Mouse (Mus musculus): Measurements from ENCODE around the gene 2310022B05Rik. TPM values are rescaled to one million over a fixed set of nuclear protein-coding genes. Genes with fewer than 3 reads are reported as not detected.

The 2310022B05Rik gene
- total and polyA plus RNA-seq, 2 experiments, result 3.0 to 12.0 TPM

DNA sequence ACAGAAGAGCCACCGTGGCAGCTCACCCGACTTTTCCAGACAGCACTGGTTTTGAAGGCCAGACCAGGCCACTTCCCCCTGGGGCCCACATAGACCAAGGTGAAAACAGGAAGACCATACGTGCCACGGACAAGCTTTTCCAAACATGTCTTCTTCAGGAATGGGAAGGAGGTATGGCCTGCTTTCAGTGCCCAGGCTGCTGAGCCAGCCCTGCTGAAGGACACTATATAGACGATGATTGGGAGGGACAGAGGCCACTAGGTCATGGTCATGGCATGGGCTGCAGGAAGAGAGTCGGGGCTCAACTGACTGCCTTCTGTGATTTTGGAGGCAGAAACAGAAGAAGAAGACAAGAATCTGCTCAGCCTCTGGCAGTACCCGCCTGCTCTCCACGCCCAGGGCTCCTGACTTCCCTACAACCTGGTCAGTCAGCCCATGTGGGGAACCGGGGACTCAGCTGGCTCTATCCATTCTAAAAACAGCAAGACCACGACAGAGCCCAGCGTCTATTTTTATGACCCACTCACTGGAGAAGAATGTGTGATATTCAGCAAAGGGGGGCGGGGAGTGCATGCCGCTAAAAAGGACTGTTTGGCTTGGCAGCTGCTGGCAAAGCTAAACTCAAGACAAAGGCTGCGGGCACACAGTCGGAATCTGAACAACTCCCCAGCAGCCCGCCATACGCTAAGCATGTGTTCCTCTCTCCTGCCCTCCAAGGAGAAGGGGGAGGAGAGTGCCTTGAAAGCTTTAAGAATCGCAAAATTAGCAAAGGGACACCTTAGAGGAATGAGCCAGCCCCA lies 19.4 kb downstream of the 2310022B05Rik start:
- Histone ChIP-seq H3K9ac (ENCODE audit: low read depth, low read length) (no peak overlapping the region), H3K27ac (replicated peaks; ENCODE audit: insufficient read depth, low read depth, low read length) (no peak overlapping the region), H3K4me3 (ENCODE audit: insufficient read depth, low read depth, low read length) (no peak overlapping the region), H3K79me2 (ENCODE audit: control insufficient read depth, insufficient read depth, low read length) (peaks cover 8% of the 10 kb centered on the region; the same call in 1 of the 2 replicates), H3K27me3 (ENCODE audit: control insufficient read depth, insufficient read depth, low read length) (no peaks in the 10 kb centered on the region), H3K4me1 (ENCODE audit: control insufficient read depth, insufficient read depth, low read length) (peaks cover 4% of the 10 kb centered on the region; the same call in 1 of the 2 replicates), H3K36me3 (ENCODE audit: control insufficient read depth, insufficient read depth, low read length) (peaks cover 3% of the 10 kb centered on the region; the same call in 1 of the 2 replicates)
- no peak for DNase-seq (ENCODE audit: extremely low read depth, low read depth, low spot score)
- no peak for TF ChIP-seq POLR2A (IDR thresholded peaks at IDR 0.05; ENCODE audit: extremely low read depth, insufficient read depth, low read length)
- no peak for TF ChIP-seq CTCF (IDR thresholded peaks at IDR 0.05; ENCODE audit: low read depth, low read length)
- WGBS, result 62% methylated on average over 18 of the region's 18 CpGs

DNA sequence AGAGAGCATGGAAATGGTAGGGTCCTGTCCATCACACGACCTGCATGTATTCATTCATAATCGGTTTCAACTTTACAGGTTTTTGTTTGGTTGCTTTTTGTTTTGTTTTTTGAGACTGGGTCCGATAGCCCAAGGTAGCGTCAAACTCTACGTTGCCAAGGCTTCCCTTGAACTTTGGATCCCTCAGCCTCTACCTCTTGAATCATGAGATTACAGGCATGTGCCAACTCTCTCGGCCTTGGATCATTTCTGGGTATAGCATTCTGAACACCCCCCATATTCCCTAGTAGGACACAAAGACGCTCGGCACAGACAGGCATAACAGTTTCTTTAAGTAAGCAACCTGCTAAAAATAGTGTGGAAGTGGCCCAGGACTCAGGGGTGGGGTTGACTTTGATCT lies 21.6 kb downstream of the 2310022B05Rik start:
- Histone ChIP-seq H3K9ac (ENCODE audit: low read depth, low read length) (no peak overlapping the region), H3K36me3 (ENCODE audit: control insufficient read depth, insufficient read depth, low read length) (peaks cover 11% of the 10 kb centered on the region), H3K4me1 (ENCODE audit: control insufficient read depth, insufficient read depth, low read length) (no peaks in the 10 kb centered on the region), H3K4me3 (ENCODE audit: insufficient read depth, low read depth, low read length) (no peak overlapping the region), H3K27ac (replicated peaks; ENCODE audit: insufficient read depth, low read depth, low read length) (no peak overlapping the region), H3K27me3 (ENCODE audit: control insufficient read depth, insufficient read depth, low read length) (no peaks in the 10 kb centered on the region), H3K79me2 (ENCODE audit: control insufficient read depth, insufficient read depth, low read length) (peaks cover 4% of the 10 kb centered on the region; the same call in 1 of the 2 replicates)
- WGBS, result 65% methylated on average over 8 of the region's 8 CpGs
- no peak for TF ChIP-seq POLR2A (IDR thresholded peaks at IDR 0.05; ENCODE audit: extremely low read depth, insufficient read depth, low read length)
- TF ChIP-seq CTCF (IDR thresholded peaks at IDR 0.05; ENCODE audit: low read depth, low read length), result no peak
- peak; percentile 58 for DNase-seq (ENCODE audit: extremely low read depth, low read depth, low spot score)

DNA sequence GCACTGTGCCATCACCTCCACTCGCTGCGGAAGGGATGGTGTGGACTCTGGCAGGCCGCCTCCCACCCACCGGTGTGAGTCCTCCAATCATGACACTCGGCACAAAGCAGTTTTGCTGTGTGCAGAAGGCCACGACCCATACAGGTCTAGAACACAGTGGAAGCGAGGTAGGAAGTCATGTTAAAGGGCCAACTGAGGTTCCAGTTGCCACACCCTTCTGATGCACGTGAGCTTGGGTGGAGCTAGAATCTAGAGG lies 28.0 kb downstream of the 2310022B05Rik start:
- no peaks in the 10 kb centered on the region for H3K27me3 ChIP-seq (ENCODE audit: control insufficient read depth, insufficient read depth, low read length)
- no peak overlapping the region for H3K27ac ChIP-seq (replicated peaks; ENCODE audit: insufficient read depth, low read depth, low read length)
- no peak overlapping the region for H3K4me3 ChIP-seq (ENCODE audit: insufficient read depth, low read depth, low read length)
- 38% methylated on average over 8 of the region's 8 CpGs for WGBS
- TF ChIP-seq POLR2A (IDR thresholded peaks at IDR 0.05; ENCODE audit: extremely low read depth, insufficient read depth, low read length), result no peak
- no peak for TF ChIP-seq CTCF (IDR thresholded peaks at IDR 0.05; ENCODE audit: low read depth, low read length)
- no peak overlapping the region for H3K9ac ChIP-seq (ENCODE audit: low read depth, low read length)
- H3K79me2 ChIP-seq (ENCODE audit: control insufficient read depth, insufficient read depth, low read length), result no peaks in the 10 kb centered on the region
- no peak for DNase-seq (ENCODE audit: extremely low read depth, low read depth, low spot score)
- H3K4me1 ChIP-seq (ENCODE audit: control insufficient read depth, insufficient read depth, low read length), result peaks cover 16% of the 10 kb centered on the region
- H3K36me3 ChIP-seq (ENCODE audit: control insufficient read depth, insufficient read depth, low read length), result peaks cover 11% of the 10 kb centered on the region

DNA sequence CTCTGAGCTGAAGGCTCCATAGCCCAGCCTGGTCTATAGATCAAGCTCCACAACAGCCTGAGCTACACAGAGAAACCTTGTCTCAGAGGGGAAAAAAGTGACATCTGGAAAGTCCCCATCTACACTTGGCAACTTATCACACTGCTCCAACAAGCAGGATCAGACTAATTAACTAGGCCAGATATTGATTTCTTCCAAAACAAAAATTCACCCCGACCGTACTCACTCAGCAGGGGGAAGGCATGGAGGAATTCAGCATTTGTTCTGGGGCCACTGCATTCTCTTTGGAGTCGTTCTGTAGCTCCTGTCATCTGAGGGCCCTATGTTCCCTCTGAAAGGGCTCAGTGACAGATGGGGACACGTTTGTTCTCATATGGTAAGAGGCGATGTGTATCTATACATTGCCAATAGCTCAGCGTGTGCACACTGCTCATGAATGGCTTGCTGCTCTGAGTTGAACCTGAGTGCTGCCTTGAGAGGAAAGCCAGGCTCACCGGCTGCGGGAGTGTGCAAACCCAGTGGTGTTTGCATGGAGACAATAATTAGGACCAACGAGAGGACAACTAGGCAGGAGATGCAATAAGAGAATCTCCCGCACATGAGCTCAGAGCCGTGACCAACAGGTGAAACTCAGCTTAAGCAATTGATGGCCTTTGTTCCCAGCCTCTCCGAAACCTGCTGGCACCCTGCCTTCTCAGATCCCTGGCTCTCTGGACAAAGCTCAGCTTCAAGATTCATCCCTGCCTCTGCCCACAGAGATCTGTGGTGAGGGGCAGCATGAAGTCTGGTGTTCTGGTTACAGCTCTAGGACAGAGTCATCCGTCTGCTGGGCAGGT lies 28.5 kb downstream of the 2310022B05Rik start:
- Histone ChIP-seq H3K9ac (ENCODE audit: low read depth, low read length) (no peak overlapping the region), H3K36me3 (ENCODE audit: control insufficient read depth, insufficient read depth, low read length) (peaks cover 11% of the 10 kb centered on the region), H3K27me3 (ENCODE audit: control insufficient read depth, insufficient read depth, low read length) (no peaks in the 10 kb centered on the region), H3K4me3 (ENCODE audit: insufficient read depth, low read depth, low read length) (no peak overlapping the region), H3K79me2 (ENCODE audit: control insufficient read depth, insufficient read depth, low read length) (no peaks in the 10 kb centered on the region), H3K27ac (replicated peaks; ENCODE audit: insufficient read depth, low read depth, low read length) (no peak overlapping the region), H3K4me1 (ENCODE audit: control insufficient read depth, insufficient read depth, low read length) (peaks cover 16% of the 10 kb centered on the region)
- WGBS, result 36% methylated on average over 13 of the region's 13 CpGs
- peak; percentile 83 for DNase-seq (ENCODE audit: extremely low read depth, low read depth, low spot score)
- no peak for TF ChIP-seq POLR2A (IDR thresholded peaks at IDR 0.05; ENCODE audit: extremely low read depth, insufficient read depth, low read length)
- TF ChIP-seq CTCF (IDR thresholded peaks at IDR 0.05; ENCODE audit: low read depth, low read length), result no peak

DNA sequence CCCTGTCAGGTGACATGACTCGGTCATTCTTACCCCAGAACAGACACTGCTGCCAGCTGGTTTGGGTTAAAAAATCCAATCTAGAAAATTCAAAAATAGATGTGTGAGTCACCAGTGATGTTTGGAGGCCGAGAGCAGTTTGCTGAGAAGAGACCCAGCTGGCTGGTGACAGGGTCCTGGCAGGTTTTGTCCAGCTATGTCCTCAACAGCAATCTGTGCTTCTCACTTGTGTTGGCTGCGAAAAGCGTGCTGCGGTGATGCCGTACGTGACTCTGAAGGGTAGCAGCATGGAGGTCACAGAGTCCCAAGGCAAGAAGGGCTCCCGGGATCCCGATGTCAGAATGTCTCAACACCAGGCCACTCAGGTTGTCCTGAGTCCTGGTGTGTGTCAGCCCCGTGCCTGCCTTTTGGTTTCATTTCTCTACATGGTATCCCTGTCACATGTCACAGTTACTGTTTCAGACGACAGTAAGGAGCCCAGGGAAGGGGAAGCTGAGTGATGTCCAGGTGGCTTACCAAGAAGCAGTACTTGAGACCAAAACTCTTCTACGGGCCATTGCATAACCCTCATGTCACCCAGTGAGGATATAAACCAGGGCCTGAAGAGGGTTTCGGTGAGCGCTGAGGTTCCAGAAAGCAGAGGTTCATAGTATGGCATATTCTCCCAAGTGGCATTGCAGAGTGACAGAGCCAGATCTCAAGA lies 30.0 kb downstream of the 2310022B05Rik start:
- H3K9ac ChIP-seq (ENCODE audit: low read depth, low read length), result no peak overlapping the region
- peaks cover 16% of the 10 kb centered on the region for H3K4me1 ChIP-seq (ENCODE audit: control insufficient read depth, insufficient read depth, low read length)
- no peaks in the 10 kb centered on the region for H3K27me3 ChIP-seq (ENCODE audit: control insufficient read depth, insufficient read depth, low read length)
- no peak for TF ChIP-seq CTCF (IDR thresholded peaks at IDR 0.05; ENCODE audit: low read depth, low read length)
- TF ChIP-seq POLR2A (IDR thresholded peaks at IDR 0.05; ENCODE audit: extremely low read depth, insufficient read depth, low read length), result no peak
- no peak overlapping the region for H3K27ac ChIP-seq (replicated peaks; ENCODE audit: insufficient read depth, low read depth, low read length)
- H3K4me3 ChIP-seq (ENCODE audit: insufficient read depth, low read depth, low read length), result no peak overlapping the region
- H3K36me3 ChIP-seq (ENCODE audit: control insufficient read depth, insufficient read depth, low read length), result peaks cover 8% of the 10 kb centered on the region
- no peaks in the 10 kb centered on the region for H3K79me2 ChIP-seq (ENCODE audit: control insufficient read depth, insufficient read depth, low read length)
- no peak for DNase-seq (ENCODE audit: extremely low read depth, low read depth, low spot score)
- 87% methylated on average over 14 of the region's 14 CpGs for WGBS

Data from liver, adult 2 months (tissue).